ENCODE assay signal across 8 mouse cellular contexts in genomic region chr11:55497885-55498284, GRCm38 (mm10). TPM values are rescaled to one million over a fixed set of nuclear protein-coding genes. Genes with fewer than 3 reads are reported as not detected.
DNase-seq lines count a peak whose midpoint lies in the region; ATAC-seq and TF ChIP-seq lines count a peak whose summit lies in the region.

No protein-coding gene starts in this region.

- H3K9me3 ChIP-seq in midbrain, embryonic 14.5 days (ENCODE audit: control insufficient read depth, low read length), result no peaks in the 10 kb centered on the region
- no peaks in the 10 kb centered on the region for H3K9me3 ChIP-seq in midbrain, embryonic 13.5 days

- H3K27me3 ChIP-seq in midbrain, embryonic 14.5 days (ENCODE audit: control insufficient read depth, insufficient read depth, low read length), result no peaks in the 10 kb centered on the region
- H3K27me3 ChIP-seq in midbrain, embryonic 13.5 days, result no peaks in the 10 kb centered on the region

- WGBS in midbrain, embryonic 14.5 days, result 71% methylated on average over 5 of the region's 5 CpGs
- WGBS in midbrain, embryonic 13.5 days, result 76% methylated on average over 5 of the region's 5 CpGs
- 31% methylated on average over 5 of the region's 5 CpGs for WGBS in lung, adult 2 months

- no peak overlapping the region for H3K4me3 ChIP-seq in midbrain, embryonic 14.5 days (replicated peaks; ENCODE audit: low read depth, low read length)
- H3K4me3 ChIP-seq in midbrain, embryonic 13.5 days (replicated peaks), result no peak overlapping the region
- no peak overlapping the region for H3K4me3 ChIP-seq in embryonic fibroblast, embryonic 13.5 days (ENCODE audit: insufficient read depth, low read length)
- H3K4me3 ChIP-seq in lung, adult 2 months (replicated peaks; ENCODE audit: extremely low read depth, low read depth, low read length), result no peak overlapping the region

- no peaks in the 10 kb centered on the region for H3K4me1 ChIP-seq in midbrain, embryonic 14.5 days (ENCODE audit: control insufficient read depth, insufficient read depth, low read length)
- no peaks in the 10 kb centered on the region for H3K4me1 ChIP-seq in midbrain, embryonic 13.5 days (replicated peaks)
- no peaks in the 10 kb centered on the region for H3K4me1 ChIP-seq in embryonic fibroblast, embryonic 13.5 days (ENCODE audit: control insufficient read depth, insufficient read depth, low read length)
- no peaks in the 10 kb centered on the region for H3K4me1 ChIP-seq in lung, adult 2 months (ENCODE audit: control insufficient read depth, insufficient read depth, low read length)

- no peak overlapping the region for H3K27ac ChIP-seq in midbrain, embryonic 14.5 days (replicated peaks; ENCODE audit: low read depth, low read length)
- no peak overlapping the region for H3K27ac ChIP-seq in midbrain, embryonic 13.5 days
- no peak overlapping the region for H3K27ac ChIP-seq in embryonic fibroblast, embryonic 13.5 days (ENCODE audit: insufficient read depth, low read length)

- H3K4me2 ChIP-seq in midbrain, embryonic 14.5 days (ENCODE audit: low read length), result no peak overlapping the region
- H3K4me2 ChIP-seq in midbrain, embryonic 13.5 days (replicated peaks), result no peak overlapping the region

- peak; percentile 55; the same call in 1 of the 2 replicates for TF ChIP-seq CTCF in embryonic fibroblast, embryonic 13.5 days (IDR thresholded peaks at IDR 0.05; ENCODE audit: borderline replicate concordance, insufficient read depth, low read length)
- TF ChIP-seq CTCF in lung, adult 2 months (IDR thresholded peaks at IDR 0.05; ENCODE audit: insufficient read depth, low read length), result peak; percentile 72

- peaks cover 95% of the 10 kb centered on the region for H3K36me3 ChIP-seq in midbrain, embryonic 14.5 days (ENCODE audit: control insufficient read depth, insufficient read depth, low read length)
- peaks cover 91% of the 10 kb centered on the region for H3K36me3 ChIP-seq in midbrain, embryonic 13.5 days

- no peak for ATAC-seq in midbrain, embryonic 14.5 days (ENCODE audit: low FRiP score, low TSS enrichment)
- no peak for ATAC-seq in midbrain, embryonic 13.5 days

- DNase-seq in midbrain, embryonic 14.5 days, result peak; percentile 81
- DNase-seq in adrenal gland, postnatal 14 days, result peak; percentile 64
- DNase-seq in kidney, adult 8-10 months, result peak; percentile 22 to 59
- DNase-seq in lung, adult 2 months, result peak; percentile 34
- DNase-seq in right cerebral cortex, adult 2 months (ENCODE audit: low spot score in 2 of 2), result peak; percentile 44 to 45
- no peak for DNase-seq in ovary, postnatal 36 days (ENCODE audit: low spot score)

- no peak overlapping the region for H3K9ac ChIP-seq in midbrain, embryonic 14.5 days (replicated peaks; ENCODE audit: low read length)
- H3K9ac ChIP-seq in midbrain, embryonic 13.5 days (replicated peaks), result no peak overlapping the region

- TF ChIP-seq POLR2A in embryonic fibroblast, embryonic 13.5 days (IDR thresholded peaks at IDR 0.05; ENCODE audit: low read depth, low read length), result no peak
- TF ChIP-seq POLR2A in lung, adult 2 months (IDR thresholded peaks at IDR 0.05; ENCODE audit: borderline replicate concordance, extremely low read depth, low read depth, low read length), result no peak

RNA-seq across cellular contexts. Expression of gene G3bp1, which starts 28.4 kb away (rescaled TPM):
- polyA plus RNA-seq in midbrain, embryonic 14.5 days (2014; fragmentation: Nextera tagmentation; extraction: Ambion mirVana), result 83.6 and 125 TPM in 2 replicates
- polyA plus RNA-seq in midbrain, embryonic 13.5 days (2015; fragmentation: Nextera tagmentation; extraction: Ambion mirVana), result 145 and 147 TPM in 2 replicates
- 61.8 and 61.9 TPM in 2 replicates for total RNA-seq in adrenal gland, postnatal 14 days (2021)
- 77.7 and 79.1 TPM in 2 replicates for polyA plus RNA-seq in embryonic fibroblast, embryonic 13.5 days (2011; ENCODE audit: insufficient read length, low read depth, missing spikeins)
- 20.5 and 21.8 TPM in 2 replicates for polyA plus RNA-seq in lung, adult 2 months (2012; rRNA removed)

RNA-seq across cellular contexts. Expression of gene Atox1, which starts 36.8 kb away (rescaled TPM):
- 244 and 294 TPM in 2 replicates for polyA plus RNA-seq in midbrain, embryonic 14.5 days (2014; fragmentation: Nextera tagmentation; extraction: Ambion mirVana)
- 258 and 274 TPM in 2 replicates for polyA plus RNA-seq in midbrain, embryonic 13.5 days (2015; fragmentation: Nextera tagmentation; extraction: Ambion mirVana)
- total RNA-seq in adrenal gland, postnatal 14 days (2021), result 255 and 290 TPM in 2 replicates
- 114 and 118 TPM in 2 replicates for polyA plus RNA-seq in embryonic fibroblast, embryonic 13.5 days (2011; ENCODE audit: insufficient read length, low read depth, missing spikeins)
- polyA plus RNA-seq in lung, adult 2 months (2012; rRNA removed), result 243 and 337 TPM in 2 replicates
